Mouse (Mus musculus) limb, embryonic 15.5 days (tissue): Measurements from ENCODE around the gene Slc25a17. TPM values are rescaled to one million over a fixed set of nuclear protein-coding genes. Genes with fewer than 3 reads are reported as not detected.

Source experiments
- ATAC-seq: fragments of 200-750 bp; cut with Nextera tagmentation; 2 replicates; pipeline ENCODE4 v1.8.0; 2017; ENCODE audit warnings: low read depth, moderate TSS enrichment; ENCODE audit not compliant: insufficient number of reproducible peaks, low FRiP score, low TSS enrichment
- H3K27ac ChIP-seq: fragments of 300-500 bp; sonication (generic); 2 replicates; pipeline ENCODE4 v1.5.1; 2015; ENCODE audit warnings: moderate library complexity, mild to moderate bottlenecking, inconsistent platforms
- H3K27me3 ChIP-seq: fragments of 300-500 bp; sonication (generic); 2 replicates; pipeline ENCODE4 v1.6.1; 2015; ENCODE audit warnings: inconsistent platforms
- H3K36me3 ChIP-seq: fragments of 300-500 bp; sonication (generic); 2 replicates; pipeline ENCODE4 v1.6.1; 2015; ENCODE audit warnings: inconsistent platforms
- H3K4me1 ChIP-seq: fragments of 300-500 bp; sonication (generic); 2 replicates; pipeline ENCODE4 v1.6.1; 2015; ENCODE audit warnings: inconsistent platforms
- H3K4me2 ChIP-seq: fragments of 300-500 bp; sonication (generic); 2 replicates; pipeline ENCODE4 v1.6.1; 2015; ENCODE audit warnings: mild to moderate bottlenecking, inconsistent platforms
- H3K4me3 ChIP-seq: fragments of 300-500 bp; sonication (generic); 2 replicates; pipeline ENCODE4 v1.5.1; 2015; ENCODE audit warnings: mild to moderate bottlenecking, inconsistent platforms
- H3K9ac ChIP-seq: fragments of 300-500 bp; sonication (generic); 2 replicates; pipeline ENCODE4 v1.6.1; 2015; ENCODE audit warnings: inconsistent platforms
- H3K9me3 ChIP-seq: fragments of 300-500 bp; sonication (generic); 2 replicates; pipeline ENCODE4 v1.6.1; 2016; ENCODE audit warnings: inconsistent platforms
- WGBS: fragments of 180-500 bp; shearing (Covaris S2); methylation state at CpG from one replicate; pipeline ENCODE4 v1.1.7; 2015; 5-methylcytosine and 5-hydroxymethylcytosine counted together
- polyA plus RNA-seq: library from polyadenylated mRNA; unstranded; fragments of >200 nt; fragmentation: Nextera tagmentation; extraction: Ambion mirVana; gene quantifications from 2 replicates; pipeline ENCODE4 v1.2.1, GENCODE M21; 2015

Gene Slc25a17
- 119 and 124 TPM in 2 replicates for polyA plus RNA-seq

DNA sequence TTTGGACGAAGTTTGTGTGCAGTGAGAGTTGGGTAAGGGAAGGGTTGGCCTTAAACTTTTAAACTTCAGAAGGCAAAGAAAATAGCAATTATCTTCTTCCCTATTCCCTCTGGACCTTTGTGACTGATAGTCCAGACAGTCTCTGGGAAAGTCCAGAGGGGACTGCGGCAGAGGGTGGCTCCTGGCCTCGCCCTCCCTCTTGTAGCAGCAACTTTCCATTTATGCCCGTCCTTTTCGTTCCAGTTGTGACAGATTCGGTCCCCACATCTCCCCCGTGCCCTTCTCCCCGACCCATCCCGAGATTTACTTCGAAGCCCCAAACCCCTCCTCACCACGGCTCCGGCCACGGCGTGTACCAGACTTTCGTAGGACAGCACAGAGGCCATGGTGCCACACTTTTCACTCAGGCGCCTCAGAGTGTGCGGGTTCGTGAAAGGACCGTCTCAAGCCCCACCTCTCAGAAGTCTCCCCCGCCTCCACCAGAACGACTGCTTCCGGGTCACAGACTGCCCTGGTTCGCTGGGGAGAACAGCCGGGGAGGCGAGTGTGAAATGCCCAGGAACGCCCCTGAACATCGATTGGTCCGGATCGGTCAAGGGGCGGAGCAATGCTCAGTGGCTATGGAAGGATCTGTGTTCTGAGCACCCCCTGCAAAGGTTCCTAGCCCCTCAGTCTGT lies at the start of gene Slc25a17:
TSS of gene Slc25a17 (minus strand) at position 468 of the 677 bp plus-strand sequence.
- WGBS, result under 1% methylated on average over 30 of the region's 30 CpGs
- peaks cover 22% of the 10 kb centered on the region for H3K4me1 ChIP-seq
- no peaks in the 10 kb centered on the region for H3K27me3 ChIP-seq
- peak within 1 kb of the TSS; percentile 70 for H3K4me3 ChIP-seq
- peak within 1 kb of the TSS; percentile 75 for H3K9ac ChIP-seq
- peak within 1 kb of the TSS; percentile 70 for H3K4me2 ChIP-seq
- peak; percentile 99 for ATAC-seq
- no peaks in the 10 kb centered on the region for H3K9me3 ChIP-seq
- H3K27ac ChIP-seq, result peak within 1 kb of the TSS; percentile 88
- H3K36me3 ChIP-seq, result peaks cover 19% of the 10 kb centered on the region

GRCm38 (mm10) chr15:81408199-81408598 lies 47.6 kb upstream of the Slc25a17 start, which contains the start of gene Dnajb7:
TSS of gene Dnajb7 (minus strand) at chr15:81408299.
- no peak within 1 kb of the TSS for H3K27ac ChIP-seq
- 97% methylated on average over 1 of the region's 1 CpGs for WGBS
- no peaks in the 10 kb centered on the region for H3K4me1 ChIP-seq
- no peaks in the 10 kb centered on the region for H3K36me3 ChIP-seq
- no peak within 1 kb of the TSS for H3K4me3 ChIP-seq
- no peak within 1 kb of the TSS for H3K9ac ChIP-seq
- H3K27me3 ChIP-seq, result no peaks in the 10 kb centered on the region
- ATAC-seq, result no peak
- H3K4me2 ChIP-seq, result no peak within 1 kb of the TSS
- no peaks in the 10 kb centered on the region for H3K9me3 ChIP-seq

- 84% methylated on average over 3 of the region's 3 CpGs for WGBS
- Histone ChIP-seq H3K36me3 (no peaks in the 10 kb centered on the region), H3K9ac (no peak overlapping the region), H3K27me3 (no peaks in the 10 kb centered on the region), H3K4me2 (no peak overlapping the region), H3K9me3 (no peaks in the 10 kb centered on the region), H3K4me3 (no peak overlapping the region), H3K4me1 (peaks cover 9% of the 10 kb centered on the region), H3K27ac (no peak overlapping the region)
- ATAC-seq, result no peak
Observed at GRCm38 (mm10) chr15:81405008-81405407, 44.4 kb upstream of the Slc25a17 start.

- peak; percentile 100 for ATAC-seq
- peaks cover 23% of the 10 kb centered on the region for H3K4me1 ChIP-seq
- H3K36me3 ChIP-seq, result no peaks in the 10 kb centered on the region
- H3K27me3 ChIP-seq, result no peaks in the 10 kb centered on the region
- 0% methylated on average over 50 of the region's 50 CpGs for WGBS
- H3K9ac ChIP-seq, result peak within 1 kb of the TSS; percentile 66
- peak within 1 kb of the TSS; percentile 68 for H3K4me3 ChIP-seq
- H3K9me3 ChIP-seq, result no peaks in the 10 kb centered on the region
- peak within 1 kb of the TSS; percentile 93 for H3K27ac ChIP-seq
- H3K4me2 ChIP-seq, result peak within 1 kb of the TSS; percentile 68
Observed at GRCm38 (mm10) chr15:81399638-81400315, 39.2 kb upstream of the Slc25a17 start, which contains the start of the genes St13 and Xpnpep3. TSS of gene St13 (minus strand) at chr15:81400077. TSS of gene Xpnpep3 (plus strand) at chr15:81400138.

GRCm38 (mm10) chr15:81399297-81399637 lies 38.7 kb upstream of the Slc25a17 start:
- peak overlapping the region; percentile 68 for H3K4me2 ChIP-seq
- peak overlapping the region; percentile 93 for H3K27ac ChIP-seq
- H3K9ac ChIP-seq, result peak overlapping the region; percentile 66
- WGBS, result under 1% methylated on average over 21 of the region's 21 CpGs
- peaks cover 23% of the 10 kb centered on the region for H3K4me1 ChIP-seq
- no peaks in the 10 kb centered on the region for H3K27me3 ChIP-seq
- ATAC-seq, result no peak; the same call in 1 of the 2 replicates
- H3K4me3 ChIP-seq, result peak overlapping the region; percentile 68
- H3K9me3 ChIP-seq, result no peaks in the 10 kb centered on the region
- no peaks in the 10 kb centered on the region for H3K36me3 ChIP-seq

- no peak for ATAC-seq
- H3K4me3 ChIP-seq, result peak overlapping the region; percentile 68
- H3K27ac ChIP-seq, result no peak overlapping the region
- H3K9ac ChIP-seq, result 0 out of 2 replicates have a peak overlapping the region, but pooled peaks have one; percentile 66
- H3K4me1 ChIP-seq, result peaks cover 23% of the 10 kb centered on the region
- no peaks in the 10 kb centered on the region for H3K27me3 ChIP-seq
- peak overlapping the region; percentile 68 for H3K4me2 ChIP-seq
- no peaks in the 10 kb centered on the region for H3K36me3 ChIP-seq
- no peaks in the 10 kb centered on the region for H3K9me3 ChIP-seq
Observed at GRCm38 (mm10) chr15:81398189-81398588, 37.6 kb upstream of the Slc25a17 start.

GRCm38 (mm10) chr15:81394211-81394915 lies 33.8 kb upstream of the Slc25a17 start:
- Histone ChIP-seq H3K4me2 (no peak overlapping the region), H3K4me3 (no peak overlapping the region), H3K9ac (no peak overlapping the region), H3K4me1 (peaks cover 14% of the 10 kb centered on the region), H3K9me3 (no peaks in the 10 kb centered on the region), H3K27me3 (no peaks in the 10 kb centered on the region), H3K36me3 (peaks cover 21% of the 10 kb centered on the region), H3K27ac (no peak overlapping the region)
- WGBS, result 82% methylated on average over 8 of the region's 8 CpGs
- no peak for ATAC-seq

GRCm38 (mm10) chr15:81392997-81393396 lies 32.4 kb upstream of the Slc25a17 start:
- Histone ChIP-seq H3K27ac (no peak overlapping the region), H3K4me1 (peaks cover 9% of the 10 kb centered on the region), H3K9me3 (no peaks in the 10 kb centered on the region), H3K4me3 (no peak overlapping the region), H3K9ac (no peak overlapping the region), H3K27me3 (no peaks in the 10 kb centered on the region), H3K36me3 (peaks cover 32% of the 10 kb centered on the region), H3K4me2 (no peak overlapping the region)
- ATAC-seq, result no peak

DNA sequence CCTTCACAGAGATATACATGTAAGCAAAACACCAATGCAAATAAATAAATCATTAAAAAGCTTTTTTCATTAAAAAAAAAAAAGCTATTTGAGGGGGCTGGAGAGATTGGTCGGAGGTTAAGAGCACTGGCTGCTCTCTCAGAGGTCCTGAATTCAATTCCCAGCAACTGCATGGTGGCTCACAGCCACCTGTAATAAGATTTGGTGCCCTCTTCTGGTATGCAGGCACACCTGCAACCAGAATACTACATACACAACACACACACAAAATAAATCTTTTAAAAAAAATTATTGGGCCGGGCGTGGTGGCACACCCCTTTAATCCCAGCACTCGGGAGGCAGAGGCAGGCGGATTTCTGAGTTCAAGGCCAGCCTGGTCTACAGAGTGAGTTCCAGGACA lies 25.7 kb upstream of the Slc25a17 start:
- Histone ChIP-seq H3K27me3 (no peaks in the 10 kb centered on the region), H3K36me3 (peaks cover 79% of the 10 kb centered on the region), H3K9ac (no peak overlapping the region), H3K27ac (no peak overlapping the region), H3K4me2 (no peak overlapping the region), H3K4me3 (no peak overlapping the region), H3K4me1 (no peaks in the 10 kb centered on the region), H3K9me3 (no peaks in the 10 kb centered on the region)
- 90% methylated on average over 5 of the region's 5 CpGs for WGBS
- no peak for ATAC-seq

DNA sequence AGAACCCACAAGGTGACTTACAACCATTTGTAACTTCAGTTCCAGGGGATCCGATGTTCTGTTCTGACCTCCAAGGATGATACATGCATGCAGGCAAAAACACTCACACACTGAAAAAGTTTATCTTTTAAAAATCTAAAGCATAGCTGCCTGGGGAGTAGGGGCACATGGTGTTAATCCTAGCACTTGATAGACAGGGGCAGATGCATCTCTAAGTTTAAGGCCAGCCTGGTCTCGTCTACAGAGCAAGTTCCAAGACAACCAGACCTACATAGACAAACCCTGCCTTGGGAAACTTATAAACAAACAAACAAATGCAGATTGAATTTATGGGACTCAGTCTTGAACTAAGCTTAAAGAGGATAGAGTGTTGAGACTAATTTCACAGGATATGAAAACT lies 18.2 kb upstream of the Slc25a17 start:
- H3K9ac ChIP-seq, result no peak overlapping the region
- H3K4me2 ChIP-seq, result no peak overlapping the region
- no peak overlapping the region for H3K27ac ChIP-seq
- H3K36me3 ChIP-seq, result peaks cover 66% of the 10 kb centered on the region
- no peaks in the 10 kb centered on the region for H3K9me3 ChIP-seq
- 78% methylated on average over 2 of the region's 2 CpGs for WGBS
- ATAC-seq, result no peak
- no peaks in the 10 kb centered on the region for H3K4me1 ChIP-seq
- no peak overlapping the region for H3K4me3 ChIP-seq
- H3K27me3 ChIP-seq, result no peaks in the 10 kb centered on the region

DNA sequence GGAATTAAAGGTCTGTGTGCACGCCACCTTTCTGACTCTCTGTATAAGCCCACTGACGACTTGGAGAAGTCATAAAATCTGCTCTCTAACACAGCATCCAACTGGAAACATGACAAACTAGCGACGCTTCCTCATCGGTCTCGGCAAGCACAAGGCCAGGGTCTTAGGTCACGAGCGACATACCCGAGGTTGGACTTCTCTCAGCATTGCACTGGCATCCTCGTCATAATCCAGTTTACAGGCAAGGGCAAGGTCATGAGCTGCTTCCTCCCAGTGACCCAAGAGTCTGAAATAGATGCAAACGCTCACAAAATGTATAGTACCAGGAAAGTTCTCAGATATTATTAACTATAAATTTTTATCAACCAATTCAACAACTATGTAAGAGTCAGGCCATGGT lies 14.0 kb upstream of the Slc25a17 start:
- H3K9me3 ChIP-seq, result no peaks in the 10 kb centered on the region

GRCm38 (mm10) chr15:81370356-81370755 lies 9.7 kb upstream of the Slc25a17 start:
- H3K4me3 ChIP-seq, result no peak overlapping the region
- 76% methylated on average over 1 of the region's 1 CpGs for whole genome bisulfite sequencing
- H3K9ac ChIP-seq, result no peak overlapping the region
- no peak for ATAC-seq
- H3K36me3 ChIP-seq, result peaks cover 82% of the 10 kb centered on the region
- no peaks in the 10 kb centered on the region for H3K4me1 ChIP-seq
- no peak overlapping the region for H3K4me2 ChIP-seq
- H3K27ac ChIP-seq, result no peak overlapping the region
- no peaks in the 10 kb centered on the region for H3K9me3 ChIP-seq
- H3K27me3 ChIP-seq, result no peaks in the 10 kb centered on the region

More for the DNA sequence above, 14.0 kb upstream of the Slc25a17 start:
- WGBS, result 86% methylated on average over 11 of the region's 11 CpGs
- ATAC-seq, result no peak
- no peak overlapping the region for H3K9ac ChIP-seq
- H3K27me3 ChIP-seq, result no peaks in the 10 kb centered on the region
- H3K27ac ChIP-seq, result no peak overlapping the region
- peaks cover 73% of the 10 kb centered on the region for H3K36me3 ChIP-seq
- no peak overlapping the region for H3K4me3 ChIP-seq
- no peaks in the 10 kb centered on the region for H3K4me1 ChIP-seq
- no peak overlapping the region for H3K4me2 ChIP-seq
